ENCODE assay signal across 8 mouse cellular contexts in genomic region chr2:170204768-170205514, GRCm38 (mm10). TPM values are rescaled to one million over a fixed set of nuclear protein-coding genes. Genes with fewer than 3 reads are reported as not detected.
DNase-seq lines count a peak whose midpoint lies in the region; ATAC-seq and TF ChIP-seq lines count a peak whose summit lies in the region.

No protein-coding gene starts in this region.

- no peak for TF ChIP-seq CTCF in ES-Bruce4 (IDR thresholded peaks at IDR 0.05; ENCODE audit: low read depth, low read length)

- no peaks in the 10 kb centered on the region for H3K27me3 ChIP-seq in ES-Bruce4 (ENCODE audit: control insufficient read depth, insufficient read depth, low read length, poor library complexity, severe bottlenecking)
- H3K27me3 ChIP-seq in forebrain, embryonic 16.5 days (replicated peaks; ENCODE audit: control insufficient read depth, insufficient read depth, low read length): no peaks in the 10 kb centered on the region
- no peaks in the 10 kb centered on the region for H3K27me3 ChIP-seq in limb, embryonic 14.5 days (ENCODE audit: control insufficient read depth, insufficient read depth, low read length)

- no peak for TF ChIP-seq POLR2A in ES-Bruce4 (IDR thresholded peaks at IDR 0.05; ENCODE audit: insufficient read depth, low read length)
- no peak for TF ChIP-seq POLR2A in limb, embryonic 14.5 days (IDR thresholded peaks at IDR 0.05; ENCODE audit: borderline replicate concordance, extremely low read depth, insufficient read depth, insufficient read length)

- WGBS in forebrain, embryonic 16.5 days: 34% methylated on average over 10 of the region's 10 CpGs
- 22% methylated on average over 10 of the region's 10 CpGs for WGBS in limb, embryonic 14.5 days

- peak overlapping the region; percentile 99 for H3K27ac ChIP-seq in ES-Bruce4 (ENCODE audit: insufficient read depth, low read length)
- H3K27ac ChIP-seq in forebrain, embryonic 16.5 days (ENCODE audit: low read length): no peak overlapping the region
- no peak overlapping the region for H3K27ac ChIP-seq in limb, embryonic 14.5 days (replicated peaks; ENCODE audit: low read depth, low read length)

- peak; percentile 63 for DNase-seq in CD4-positive helper T cell, adult 2 months (ENCODE audit: low read depth, low spot score)
- no peak for DNase-seq in limb, embryonic 14.5 days (ENCODE audit: low spot score)
- DNase-seq in adrenal gland, postnatal 10 days: no peak
- no peak for DNase-seq in embryo, embryonic 10 days (ENCODE audit: low spot score)

- H3K9ac ChIP-seq in ES-Bruce4 (ENCODE audit: low read depth, poor library complexity, severe bottlenecking): peak overlapping the region; percentile 44
- no peak overlapping the region for H3K9ac ChIP-seq in forebrain, embryonic 16.5 days (replicated peaks; ENCODE audit: low read depth, low read length)
- H3K9ac ChIP-seq in limb, embryonic 14.5 days (ENCODE audit: low read depth, low read length, severe bottlenecking): 0 out of 2 replicates have a peak overlapping the region, but pooled peaks have one; percentile 34

- no peak for ATAC-seq in forebrain, embryonic 16.5 days
- peak; percentile 6; the same call in 1 of the 2 replicates for ATAC-seq in limb, embryonic 14.5 days (ENCODE audit: low FRiP score, low read depth)
- peak; percentile 42; the same call in 1 of the 2 replicates for ATAC-seq in neutrophil, adult 5-6 weeks (ENCODE audit: extremely low read depth, insufficient number of reproducible peaks, low FRiP score, poor library complexity, severe bottlenecking)
- ATAC-seq in frontal cortex, adult (ENCODE audit: low TSS enrichment): no peak

- no peak for TF ChIP-seq EP300 in ES-Bruce4 (IDR thresholded peaks at IDR 0.05; ENCODE audit: insufficient read depth, low read depth, low read length)

- no peaks in the 10 kb centered on the region for H3K9me3 ChIP-seq in ES-Bruce4 (replicated peaks; ENCODE audit: control insufficient read depth, insufficient read depth, low read length, poor library complexity, severe bottlenecking)
- no peaks in the 10 kb centered on the region for H3K9me3 ChIP-seq in forebrain, embryonic 16.5 days (ENCODE audit: control insufficient read depth, low read length)
- H3K9me3 ChIP-seq in limb, embryonic 14.5 days (ENCODE audit: control insufficient read depth, low read length): no peaks in the 10 kb centered on the region

- no peak overlapping the region for H3K4me3 ChIP-seq in ES-Bruce4 (ENCODE audit: low read depth, low read length)
- peak overlapping the region; percentile 35 for H3K4me3 ChIP-seq in forebrain, embryonic 16.5 days (replicated peaks; ENCODE audit: low read length)
- peak overlapping the region; percentile 31 for H3K4me3 ChIP-seq in limb, embryonic 14.5 days (replicated peaks; ENCODE audit: low read length)

- H3K4me1 ChIP-seq in ES-Bruce4 (ENCODE audit: control insufficient read depth, insufficient read depth, low read length): peaks cover 1% of the 10 kb centered on the region
- peaks cover 9% of the 10 kb centered on the region for H3K4me1 ChIP-seq in forebrain, embryonic 16.5 days (replicated peaks; ENCODE audit: control insufficient read depth, insufficient read depth, low read length)
- H3K4me1 ChIP-seq in limb, embryonic 14.5 days (ENCODE audit: control insufficient read depth, insufficient read depth, low read length): peaks cover 18% of the 10 kb centered on the region

- peak overlapping the region; percentile 63 for H3K4me2 ChIP-seq in forebrain, embryonic 16.5 days (ENCODE audit: low read length)
- peak overlapping the region; percentile 65 for H3K4me2 ChIP-seq in limb, embryonic 14.5 days (replicated peaks; ENCODE audit: low read depth, low read length, severe bottlenecking)

- H3K36me3 ChIP-seq in ES-Bruce4 (ENCODE audit: control insufficient read depth, insufficient read depth, low read length, poor library complexity, severe bottlenecking): no peaks in the 10 kb centered on the region
- no peaks in the 10 kb centered on the region for H3K36me3 ChIP-seq in forebrain, embryonic 16.5 days (ENCODE audit: control insufficient read depth, insufficient read depth)
- no peaks in the 10 kb centered on the region for H3K36me3 ChIP-seq in limb, embryonic 14.5 days (ENCODE audit: control insufficient read depth, insufficient read depth, low read length)

RNA-seq across cellular contexts. Expression of gene Zfp217, which starts 57.0 kb away (rescaled TPM):
- polyA plus RNA-seq in ES-Bruce4 (2011; ENCODE audit: insufficient read depth, insufficient read length, low read depth, missing spikeins): 39.6 and 39.9 TPM in 2 replicates
- 1.4 and 1.5 TPM in 2 replicates for polyA plus RNA-seq in forebrain, embryonic 16.5 days (2015; fragmentation: Nextera tagmentation; extraction: Ambion mirVana)
- polyA plus RNA-seq in limb, embryonic 14.5 days (2012; rRNA removed): 11.7 and 12.2 TPM in 2 replicates
- 4.0 and 4.8 TPM in 2 replicates for polyA plus RNA-seq in limb, embryonic 14.5 days (2014; fragmentation: Nextera tagmentation; extraction: Ambion mirVana)
- 76.0 and 83.2 TPM in 2 replicates for total RNA-seq in neutrophil, adult 5-6 weeks (2017)
- 10 to 100 TPM; 22.0 to 31.0 TPM for total RNA-seq in adrenal gland, postnatal 10 days (2021)

Comparison
In these comparisons a context has a peak if more than half of its experiments do, and no peak if none do; other contexts are left out.
1. ATAC-seq: peak in limb, embryonic 14.5 days (single experiment) and neutrophil, adult 5-6 weeks (single experiment); none in forebrain, embryonic 16.5 days (single experiment) and frontal cortex, adult (single experiment).